Mouse (Mus musculus) myocyte (in vitro differentiated cells): Measurements from ENCODE around the gene Ggt6.

Source experiments
- CEBPB ChIP-seq: IDR thresholded peaks from 2 replicates; pipeline ENCODE4 v1.6.1; 2011; ENCODE audit warnings: mild to moderate bottlenecking, moderate library complexity; ENCODE audit not compliant: poor library complexity, insufficient read depth, severe bottlenecking
- E2F4 ChIP-seq: IDR thresholded peaks from one replicate; pipeline ENCODE4 v1.6.1; 2011; ENCODE audit warnings: mild to moderate bottlenecking, control low read depth, moderate library complexity; ENCODE audit not compliant: insufficient read depth
- MAX ChIP-seq: IDR thresholded peaks from one replicate; pipeline ENCODE4 v1.6.1; 2011; ENCODE audit warnings: low read depth, mild to moderate bottlenecking, control low read depth
- MYOD1 ChIP-seq, 3 experiments: IDR thresholded peaks; one replicate each; pipeline ENCODE4 v1.6.1; 2011; ENCODE audit warnings: control low read depth in 2 of 3, low read depth in 2 of 3, mild to moderate bottlenecking in 2 of 3, moderate library complexity in 1 of 3; ENCODE audit not compliant: insufficient read length in 2 of 3, control insufficient read depth in 1 of 3
- POLR2A ChIP-seq: IDR thresholded peaks from one replicate; pipeline ENCODE4 v1.6.1; 2011; ENCODE audit warnings: low read depth, mild to moderate bottlenecking, control low read depth, moderate library complexity; ENCODE audit not compliant: insufficient read length
- REST ChIP-seq: IDR thresholded peaks from one replicate; pipeline ENCODE4 v1.6.1; 2011; ENCODE audit warnings: mild to moderate bottlenecking, control low read depth, moderate library complexity; ENCODE audit not compliant: insufficient read depth, insufficient read length
- SRF ChIP-seq: IDR thresholded peaks from one replicate; pipeline ENCODE4 v1.6.1; 2011; ENCODE audit warnings: low read depth; ENCODE audit not compliant: control insufficient read depth, insufficient read length
- TCF12 ChIP-seq: IDR thresholded peaks from one replicate; pipeline ENCODE4 v1.6.1; 2011; ENCODE audit warnings: mild to moderate bottlenecking, control low read depth; ENCODE audit not compliant: poor library complexity, insufficient read depth, severe bottlenecking
- TCF3 ChIP-seq: IDR thresholded peaks from one replicate; pipeline ENCODE4 v1.6.1; 2011; ENCODE audit warnings: low read depth, control low read depth; ENCODE audit not compliant: insufficient read length
- USF1 ChIP-seq: IDR thresholded peaks from one replicate; pipeline ENCODE4 v1.6.1; 2011; ENCODE audit warnings: low read depth, mild to moderate bottlenecking, control low read depth, moderate library complexity

DNA sequence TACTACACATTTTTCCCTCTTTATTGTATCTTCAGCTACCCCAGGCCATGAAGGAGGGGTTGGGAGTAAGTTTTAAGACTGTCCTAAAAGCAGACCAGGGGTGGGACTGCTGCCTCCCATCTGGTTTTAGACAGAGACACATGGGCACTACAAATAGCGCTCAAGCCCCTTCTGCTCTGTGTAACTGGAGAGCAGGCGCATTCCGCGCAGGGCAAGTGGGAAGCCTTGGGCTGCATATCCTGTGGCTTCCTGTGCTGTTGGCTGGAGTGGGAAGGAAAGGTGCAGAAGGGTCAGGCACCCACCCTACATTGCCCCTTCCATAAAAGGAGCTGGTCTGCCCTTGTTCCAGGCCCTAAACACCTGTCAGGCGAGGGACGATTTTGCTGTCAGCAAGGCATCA is 39.7 kb upstream of the Ggt6 start:
- TF ChIP-seq MYOD1 (IDR thresholded peaks at IDR 0.05; ENCODE audit: control insufficient read depth in 1 of 3, insufficient read length in 2 of 3, low read depth in 2 of 3), result peak in 1 of 3 experiments; percentile 53
- TF ChIP-seq POLR2A, result no peak
- no peak for TF ChIP-seq SRF
- TF ChIP-seq TCF12, result no peak
- no peak for TF ChIP-seq MAX
- no peak for TF ChIP-seq USF1
- no peak for TF ChIP-seq E2F4
- no peak for TF ChIP-seq CEBPB
- TF ChIP-seq TCF3, result no peak
- no peak for TF ChIP-seq REST
